Mouse (Mus musculus): ENCODE measurements around the gene Mamdc4. TPM values are rescaled to one million over a fixed set of nuclear protein-coding genes. Genes with fewer than 3 reads are reported as not detected.

Mamdc4 gene
- polyA plus RNA-seq (2015; fragmentation: Nextera tagmentation; extraction: Ambion mirVana): 0.59 and 0.85 TPM in 2 replicates

GRCm38 (mm10) chr2:25574579-25575431, at the start of gene Mamdc4, which contains the start of gene Phpt1:
Gene Mamdc4, minus strand, starts transcription at chr2:25574845.
Gene Phpt1, minus strand, starts transcription at chr2:25575224.
- H3K27ac ChIP-seq: peak within 1 kb of the TSS; percentile 90
- DNase-seq (ENCODE audit: low spot score) (peak; percentile 99), ATAC-seq (replicated peaks; ENCODE audit: low FRiP score, low read depth) (peak; percentile 96)
- H3K4me2 ChIP-seq (ENCODE audit: low read length): peak within 1 kb of the TSS; percentile 91
- WGBS: under 1% methylated on average over 44 of the region's 45 CpGs
- H3K9ac ChIP-seq (ENCODE audit: low read depth, low read length): peak within 1 kb of the TSS; percentile 54
- H3K4me1 ChIP-seq (replicated peaks; ENCODE audit: insufficient read depth, low read length): peaks cover 45% of the 10 kb centered on the region
- H3K9me3 ChIP-seq (replicated peaks; ENCODE audit: low read length): no peaks in the 10 kb centered on the region
- peaks cover 37% of the 10 kb centered on the region for H3K27me3 ChIP-seq (ENCODE audit: insufficient read depth, low read length)
- H3K4me3 ChIP-seq (replicated peaks; ENCODE audit: low read depth, low read length): peak within 1 kb of the TSS; percentile 54
- 0 out of 2 replicates have a peak, but pooled peaks have one; percentile 9 for TF ChIP-seq CTCF (IDR thresholded peaks at IDR 0.05; ENCODE audit: low read depth)
- H3K36me3 ChIP-seq (ENCODE audit: insufficient read depth, low read length): 0 out of 2 replicates have a peak, but pooled peaks cover 5% of the 10 kb centered on the region

GRCm38 (mm10) chr2:25621229-25622200, 46.9 kb upstream of the Mamdc4 start, which contains the start of gene Tmem141:
Gene Tmem141, minus strand, starts transcription at chr2:25622005.
- Histone ChIP-seq H3K9ac (ENCODE audit: low read depth, low read length) (peak within 1 kb of the TSS; percentile 51), H3K27me3 (ENCODE audit: insufficient read depth, low read length) (no peaks in the 10 kb centered on the region), H3K36me3 (ENCODE audit: insufficient read depth, low read length) (no peaks in the 10 kb centered on the region), H3K4me2 (ENCODE audit: low read length) (peak within 1 kb of the TSS; percentile 69), H3K4me1 (replicated peaks; ENCODE audit: insufficient read depth, low read length) (peaks cover 4% of the 10 kb centered on the region; the same call in 1 of the 2 replicates), H3K27ac (peak within 1 kb of the TSS; percentile 76), H3K9me3 (replicated peaks; ENCODE audit: low read length) (no peaks in the 10 kb centered on the region), H3K4me3 (replicated peaks; ENCODE audit: low read depth, low read length) (peak within 1 kb of the TSS; percentile 32)
- ATAC-seq (replicated peaks; ENCODE audit: low FRiP score, low read depth): peak; percentile 92
- DNase-seq (ENCODE audit: low spot score): peak; percentile 90
- WGBS: 5% methylated on average over 34 of the region's 34 CpGs
- TF ChIP-seq CTCF (IDR thresholded peaks at IDR 0.05; ENCODE audit: low read depth): peak; percentile 76

- 79% methylated on average over 4 of the region's 4 CpGs for WGBS
- no peaks in the 10 kb centered on the region for H3K9me3 ChIP-seq (replicated peaks; ENCODE audit: low read length)
- H3K9ac ChIP-seq (ENCODE audit: low read depth, low read length): no peak overlapping the region
- ATAC-seq (replicated peaks; ENCODE audit: low FRiP score, low read depth) (no peak), DNase-seq (ENCODE audit: low spot score) (no peak)
- peak overlapping the region; percentile 69; the same call in 1 of the 2 replicates for H3K4me2 ChIP-seq (ENCODE audit: low read length)
- H3K27ac ChIP-seq: peak overlapping the region; percentile 76
- no peak overlapping the region for H3K4me3 ChIP-seq (replicated peaks; ENCODE audit: low read depth, low read length)
- H3K27me3 ChIP-seq (ENCODE audit: insufficient read depth, low read length): 0 out of 2 replicates have a peak, but pooled peaks cover 3% of the 10 kb centered on the region
- no peak for TF ChIP-seq CTCF (IDR thresholded peaks at IDR 0.05; ENCODE audit: low read depth)
- no peaks in the 10 kb centered on the region for H3K36me3 ChIP-seq (ENCODE audit: insufficient read depth, low read length)
- peaks cover 11% of the 10 kb centered on the region for H3K4me1 ChIP-seq (replicated peaks; ENCODE audit: insufficient read depth, low read length)
Observed at GRCm38 (mm10) chr2:25620852-25621228, 46.2 kb upstream of the Mamdc4 start.

- 67% methylated on average over 6 of the region's 6 CpGs for WGBS
- ATAC-seq (replicated peaks; ENCODE audit: low FRiP score, low read depth) (no peak), DNase-seq (ENCODE audit: low spot score) (no peak)
- H3K9me3 ChIP-seq (replicated peaks; ENCODE audit: low read length): no peaks in the 10 kb centered on the region
- H3K4me2 ChIP-seq (ENCODE audit: low read length): no peak overlapping the region
- no peak overlapping the region for H3K27ac ChIP-seq
- 0 out of 2 replicates have a peak, but pooled peaks cover 3% of the 10 kb centered on the region for H3K27me3 ChIP-seq (ENCODE audit: insufficient read depth, low read length)
- TF ChIP-seq CTCF (IDR thresholded peaks at IDR 0.05; ENCODE audit: low read depth): no peak
- no peak overlapping the region for H3K4me3 ChIP-seq (replicated peaks; ENCODE audit: low read depth, low read length)
- H3K36me3 ChIP-seq (ENCODE audit: insufficient read depth, low read length): no peaks in the 10 kb centered on the region
- H3K4me1 ChIP-seq (replicated peaks; ENCODE audit: insufficient read depth, low read length): peaks cover 13% of the 10 kb centered on the region
- H3K9ac ChIP-seq (ENCODE audit: low read depth, low read length): no peak overlapping the region
Observed at GRCm38 (mm10) chr2:25620386-25620785, 45.7 kb upstream of the Mamdc4 start.

- DNase-seq (ENCODE audit: low spot score): no peak
- peaks cover 13% of the 10 kb centered on the region for H3K4me1 ChIP-seq (replicated peaks; ENCODE audit: insufficient read depth, low read length)
- H3K36me3 ChIP-seq (ENCODE audit: insufficient read depth, low read length): no peaks in the 10 kb centered on the region
- no peak for TF ChIP-seq CTCF (IDR thresholded peaks at IDR 0.05; ENCODE audit: low read depth)
- no peak within 1 kb of the TSS for H3K9ac ChIP-seq (ENCODE audit: low read depth, low read length)
- H3K4me3 ChIP-seq (replicated peaks; ENCODE audit: low read depth, low read length): no peak within 1 kb of the TSS
- H3K27ac ChIP-seq: no peak within 1 kb of the TSS
- 70% methylated on average over 3 of the region's 3 CpGs for WGBS
- 0 out of 2 replicates have a peak, but pooled peaks cover 3% of the 10 kb centered on the region for H3K27me3 ChIP-seq (ENCODE audit: insufficient read depth, low read length)
- no peak for ATAC-seq (replicated peaks; ENCODE audit: low FRiP score, low read depth)
- no peaks in the 10 kb centered on the region for H3K9me3 ChIP-seq (replicated peaks; ENCODE audit: low read length)
- peak within 1 kb of the TSS; percentile 45; the same call in 1 of the 2 replicates for H3K4me2 ChIP-seq (ENCODE audit: low read length)
Observed at GRCm38 (mm10) chr2:25617578-25617977, 42.9 kb upstream of the Mamdc4 start, which contains the start of gene Ccdc183. Gene Ccdc183, minus strand, starts transcription at chr2:25617678.
